Mouse (Mus musculus): ENCODE measurements around the gene Bahcc1. TPM values are rescaled to one million over a fixed set of nuclear protein-coding genes. Genes with fewer than 3 reads are reported as not detected.

The Bahcc1 gene
- 9.7 and 13.7 TPM in 2 replicates for polyA plus RNA-seq (2015; fragmentation: Nextera tagmentation; extraction: Ambion mirVana)

DNA sequence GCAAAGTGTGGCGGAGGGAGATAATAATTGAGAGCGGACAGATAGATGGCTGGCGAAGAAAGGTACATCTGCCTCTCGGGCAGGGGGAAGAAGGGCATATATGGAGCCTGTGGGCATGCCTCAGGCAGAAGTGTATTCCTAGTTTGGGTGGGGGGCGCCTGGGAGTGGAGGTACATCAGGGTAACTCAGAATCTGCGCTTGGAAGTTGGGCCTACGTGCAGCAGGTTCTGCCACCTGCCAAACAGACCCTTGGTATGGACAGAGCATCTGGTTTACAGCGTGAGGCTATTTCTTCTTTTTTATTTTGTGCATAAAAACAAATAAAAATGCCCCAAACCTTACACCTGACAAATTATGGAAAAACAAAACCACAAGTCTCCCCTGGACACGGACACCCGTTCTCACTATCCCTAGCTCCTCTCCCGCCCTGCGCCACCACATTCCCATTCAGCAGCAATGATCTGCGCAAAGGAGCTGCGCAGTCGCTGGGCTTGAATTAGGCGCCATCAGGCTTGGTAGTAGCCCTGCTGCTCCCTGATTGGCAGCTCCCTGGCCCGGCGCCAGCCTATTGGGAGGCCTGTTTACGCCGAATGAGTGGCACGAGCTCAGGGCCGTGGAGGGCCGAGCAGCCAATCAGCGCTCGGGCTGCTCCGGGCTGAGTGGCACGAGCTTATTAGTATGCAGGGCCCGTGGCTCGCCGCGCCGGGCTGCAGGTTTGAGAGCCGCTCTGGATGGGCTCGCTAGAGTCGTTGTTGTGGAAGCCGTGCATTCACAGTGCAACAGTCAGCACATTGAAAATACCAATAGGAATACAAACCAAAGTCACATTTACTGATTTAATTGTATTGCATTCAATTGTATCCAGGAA lies at the start of gene Bahcc1:
Bahcc1 (plus strand) TSS at position 718 of the 868 bp plus-strand sequence.
- peaks cover 32% of the 10 kb centered on the region for H3K4me1 ChIP-seq (ENCODE audit: control insufficient read depth, insufficient read depth, low read length)
- peak within 1 kb of the TSS; percentile 68 for H3K4me2 ChIP-seq (ENCODE audit: low read length)
- ATAC-seq: peak; percentile 94
- peak within 1 kb of the TSS; percentile 96 for H3K27ac ChIP-seq (ENCODE audit: low read length)
- no peaks in the 10 kb centered on the region for H3K9me3 ChIP-seq (replicated peaks; ENCODE audit: control insufficient read depth, low read length, poor library complexity, severe bottlenecking)
- H3K9ac ChIP-seq (ENCODE audit: low read depth, low read length): peak within 1 kb of the TSS; percentile 99
- peak within 1 kb of the TSS; percentile 72 for H3K4me3 ChIP-seq (ENCODE audit: low read depth, low read length)
- under 1% methylated on average over 36 of the region's 36 CpGs for WGBS
- no peaks in the 10 kb centered on the region for H3K36me3 ChIP-seq (ENCODE audit: control insufficient read depth, insufficient read depth, low read length)
- H3K27me3 ChIP-seq (ENCODE audit: control insufficient read depth, insufficient read depth, low read depth, low read length): no peaks in the 10 kb centered on the region

DNA sequence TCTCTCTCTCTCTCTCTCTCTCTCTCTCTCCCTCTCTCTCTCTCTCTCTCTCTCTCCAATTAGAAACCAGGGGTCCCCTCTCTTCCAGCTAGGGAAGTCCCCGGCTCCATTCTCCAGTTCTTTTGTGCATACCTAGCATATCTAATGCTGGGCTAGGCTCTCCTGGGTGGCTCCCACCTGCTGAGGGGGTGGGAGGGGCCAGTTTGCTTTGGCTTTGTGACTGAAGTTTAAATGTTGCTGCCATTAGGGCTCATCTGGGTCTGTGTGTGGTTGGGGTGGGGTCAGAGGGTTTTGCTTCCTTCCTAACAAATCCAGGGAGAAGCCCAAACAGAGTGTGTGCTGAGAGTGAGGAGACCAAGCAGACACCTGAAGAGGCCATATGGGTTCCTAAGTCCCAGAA lies 49.6 kb upstream of the Bahcc1 start:
- ATAC-seq: no peak
- Histone ChIP-seq H3K9me3 (replicated peaks; ENCODE audit: control insufficient read depth, low read length, poor library complexity, severe bottlenecking) (no peaks in the 10 kb centered on the region), H3K27me3 (ENCODE audit: control insufficient read depth, insufficient read depth, low read depth, low read length) (no peaks in the 10 kb centered on the region), H3K9ac (ENCODE audit: low read depth, low read length) (no peak overlapping the region; the same call in 1 of the 2 replicates), H3K4me1 (ENCODE audit: control insufficient read depth, insufficient read depth, low read length) (peaks cover 30% of the 10 kb centered on the region), H3K4me2 (ENCODE audit: low read length) (no peak overlapping the region), H3K4me3 (ENCODE audit: low read depth, low read length) (no peak overlapping the region), H3K36me3 (ENCODE audit: control insufficient read depth, insufficient read depth, low read length) (no peaks in the 10 kb centered on the region), H3K27ac (ENCODE audit: low read length) (no peak overlapping the region)
- 8% methylated on average over 1 of the region's 1 CpGs for WGBS

DNA sequence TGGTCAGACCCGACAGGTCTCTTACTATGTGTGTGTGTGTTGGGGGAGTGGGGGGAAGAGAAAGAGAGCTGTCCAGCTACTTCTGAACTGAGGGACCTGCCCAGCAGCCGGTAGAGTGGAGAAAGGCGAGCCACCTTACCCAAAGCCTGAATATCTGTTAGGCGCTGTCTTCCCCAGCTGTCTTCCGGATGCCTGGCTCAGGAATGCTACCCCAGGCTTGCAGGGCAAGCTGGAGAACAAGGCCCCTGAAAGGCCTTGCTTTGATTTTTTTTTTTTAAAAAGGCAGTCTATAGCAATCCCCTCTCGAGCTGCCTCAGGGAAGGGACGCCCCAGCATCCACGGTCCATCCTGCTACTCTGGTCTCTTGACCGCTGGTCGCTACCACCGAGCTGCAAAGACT lies 49.0 kb upstream of the Bahcc1 start:
- peaks cover 30% of the 10 kb centered on the region for H3K4me1 ChIP-seq (ENCODE audit: control insufficient read depth, insufficient read depth, low read length)

DNA sequence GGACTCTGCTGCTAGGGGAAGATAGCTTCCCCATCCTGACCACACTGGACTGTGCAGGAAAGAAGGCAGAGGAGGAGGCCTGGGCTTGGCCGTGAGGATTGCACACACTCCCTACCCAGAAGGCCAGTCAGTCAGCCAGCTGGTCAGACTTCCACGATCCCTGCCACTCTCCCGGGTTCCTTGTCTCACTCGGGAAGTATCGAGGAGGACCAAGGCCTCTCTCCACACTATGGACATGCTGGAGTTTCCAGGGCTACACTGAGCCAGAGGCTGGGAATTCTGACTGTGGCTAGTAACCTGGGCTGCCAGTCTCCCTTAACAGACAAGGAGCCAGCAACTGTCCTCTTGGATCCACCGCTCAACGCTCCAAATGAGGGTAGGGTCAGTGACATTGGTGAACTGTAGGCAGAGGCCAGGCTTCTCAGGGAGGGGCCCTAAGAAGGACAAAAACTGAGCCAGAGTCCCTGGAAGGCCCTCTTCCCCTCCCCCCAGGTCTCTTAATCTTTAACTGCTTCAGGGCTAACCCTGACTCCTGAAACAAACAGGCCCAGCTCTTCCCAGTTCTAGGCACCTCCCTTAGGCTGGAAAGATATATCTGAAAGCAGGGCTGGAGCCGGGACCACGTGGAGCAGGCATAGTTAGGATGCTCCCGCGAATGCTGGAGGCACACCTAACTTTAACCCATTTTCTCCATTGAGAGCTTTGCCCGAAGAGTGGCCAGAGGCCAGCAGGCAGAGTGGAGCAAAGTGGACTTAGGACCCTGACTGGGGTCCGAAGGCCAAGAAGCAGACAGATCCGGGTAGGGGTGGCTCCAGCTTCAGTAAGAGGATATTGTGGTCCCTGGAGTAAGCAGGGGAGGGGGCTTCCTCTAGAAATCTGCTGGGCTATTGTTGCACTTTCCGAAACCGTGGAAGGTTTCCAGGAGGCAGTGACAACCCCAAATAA lies 48.1 kb upstream of the Bahcc1 start:
- ATAC-seq: no peak
- Histone ChIP-seq H3K4me1 (ENCODE audit: control insufficient read depth, insufficient read depth, low read length) (peaks cover 30% of the 10 kb centered on the region), H3K9me3 (replicated peaks; ENCODE audit: control insufficient read depth, low read length, poor library complexity, severe bottlenecking) (no peaks in the 10 kb centered on the region), H3K27ac (ENCODE audit: low read length) (peak overlapping the region; percentile 93), H3K4me2 (ENCODE audit: low read length) (peak overlapping the region; percentile 99), H3K4me3 (ENCODE audit: low read depth, low read length) (peak overlapping the region; percentile 88), H3K27me3 (ENCODE audit: control insufficient read depth, insufficient read depth, low read depth, low read length) (no peaks in the 10 kb centered on the region), H3K9ac (ENCODE audit: low read depth, low read length) (peak overlapping the region; percentile 98), H3K36me3 (ENCODE audit: control insufficient read depth, insufficient read depth, low read length) (no peaks in the 10 kb centered on the region)
- WGBS: 3% methylated on average over 16 of the region's 16 CpGs

More for the DNA sequence above, 49.0 kb upstream of the Bahcc1 start:
- Histone ChIP-seq H3K27ac (ENCODE audit: low read length) (peak overlapping the region; percentile 93), H3K36me3 (ENCODE audit: control insufficient read depth, insufficient read depth, low read length) (no peaks in the 10 kb centered on the region), H3K27me3 (ENCODE audit: control insufficient read depth, insufficient read depth, low read depth, low read length) (no peaks in the 10 kb centered on the region), H3K9ac (ENCODE audit: low read depth, low read length) (peak overlapping the region; percentile 98), H3K4me2 (ENCODE audit: low read length) (peak overlapping the region; percentile 99), H3K9me3 (replicated peaks; ENCODE audit: control insufficient read depth, low read length, poor library complexity, severe bottlenecking) (no peaks in the 10 kb centered on the region), H3K4me3 (ENCODE audit: low read depth, low read length) (no peak overlapping the region)
- no peak for ATAC-seq
- WGBS: 16% methylated on average over 11 of the region's 11 CpGs

GRCm38 (mm10) chr11:120185316-120186141 lies 47.2 kb upstream of the Bahcc1 start:
- peak overlapping the region; percentile 98 for H3K9ac ChIP-seq (ENCODE audit: low read depth, low read length)

GRCm38 (mm10) chr11:120186145-120186740 lies 46.5 kb upstream of the Bahcc1 start:
- H3K27ac ChIP-seq (ENCODE audit: low read length): peak overlapping the region; percentile 93
- H3K36me3 ChIP-seq (ENCODE audit: control insufficient read depth, insufficient read depth, low read length): no peaks in the 10 kb centered on the region
- 3% methylated on average over 18 of the region's 18 CpGs for WGBS
- H3K9me3 ChIP-seq (replicated peaks; ENCODE audit: control insufficient read depth, low read length, poor library complexity, severe bottlenecking): no peaks in the 10 kb centered on the region
- H3K4me3 ChIP-seq (ENCODE audit: low read depth, low read length): peak overlapping the region; percentile 88
- no peak for ATAC-seq
- H3K9ac ChIP-seq (ENCODE audit: low read depth, low read length): peak overlapping the region; percentile 98
- peaks cover 41% of the 10 kb centered on the region for H3K4me1 ChIP-seq (ENCODE audit: control insufficient read depth, insufficient read depth, low read length)
- no peaks in the 10 kb centered on the region for H3K27me3 ChIP-seq (ENCODE audit: control insufficient read depth, insufficient read depth, low read depth, low read length)
- H3K4me2 ChIP-seq (ENCODE audit: low read length): peak overlapping the region; percentile 99

More at GRCm38 (mm10) chr11:120185316-120186141, 47.2 kb upstream of the Bahcc1 start:
- under 1% methylated on average over 51 of the region's 54 CpGs for WGBS
- no peaks in the 10 kb centered on the region for H3K9me3 ChIP-seq (replicated peaks; ENCODE audit: control insufficient read depth, low read length, poor library complexity, severe bottlenecking)
- H3K36me3 ChIP-seq (ENCODE audit: control insufficient read depth, insufficient read depth, low read length): no peaks in the 10 kb centered on the region
- H3K27ac ChIP-seq (ENCODE audit: low read length): peak overlapping the region; percentile 93
- peak overlapping the region; percentile 99 for H3K4me2 ChIP-seq (ENCODE audit: low read length)
- H3K27me3 ChIP-seq (ENCODE audit: control insufficient read depth, insufficient read depth, low read depth, low read length): no peaks in the 10 kb centered on the region
- peaks cover 34% of the 10 kb centered on the region for H3K4me1 ChIP-seq (ENCODE audit: control insufficient read depth, insufficient read depth, low read length)
- no peak for ATAC-seq
- H3K4me3 ChIP-seq (ENCODE audit: low read depth, low read length): peak overlapping the region; percentile 88

- peak overlapping the region; percentile 98 for H3K9ac ChIP-seq (ENCODE audit: low read depth, low read length)
- no peaks in the 10 kb centered on the region for H3K9me3 ChIP-seq (replicated peaks; ENCODE audit: control insufficient read depth, low read length, poor library complexity, severe bottlenecking)
- H3K4me2 ChIP-seq (ENCODE audit: low read length): peak overlapping the region; percentile 99
- peak overlapping the region; percentile 88 for H3K4me3 ChIP-seq (ENCODE audit: low read depth, low read length)
- H3K27ac ChIP-seq (ENCODE audit: low read length): peak overlapping the region; percentile 93
- peaks cover 42% of the 10 kb centered on the region for H3K4me1 ChIP-seq (ENCODE audit: control insufficient read depth, insufficient read depth, low read length)
- no peaks in the 10 kb centered on the region for H3K36me3 ChIP-seq (ENCODE audit: control insufficient read depth, insufficient read depth, low read length)
- H3K27me3 ChIP-seq (ENCODE audit: control insufficient read depth, insufficient read depth, low read depth, low read length): no peaks in the 10 kb centered on the region
- no peak for ATAC-seq
- 1% methylated on average over 20 of the region's 20 CpGs for whole genome bisulfite sequencing
Observed at GRCm38 (mm10) chr11:120186821-120187235, 45.9 kb upstream of the Bahcc1 start.

Measured in midbrain, embryonic 16.5 days (tissue).